Mouse (Mus musculus) heart, adult 2 months (tissue): Measurements from ENCODE around the gene Gstm6.

Experiments
- CTCF ChIP-seq: fragments of 200-600 bp; IDR thresholded peaks from 2 replicates; pipeline ENCODE4 v1.8.1; 2022; ENCODE audit warnings: antibody characterized with exemption, mild to moderate bottlenecking, moderate library complexity
- POLR2A ChIP-seq: fragments of 200-500 bp; IDR thresholded peaks from 2 replicates; pipeline ENCODE4 v1.6.1; 2011; ENCODE audit warnings: mild to moderate bottlenecking, low read depth, low read length, control low read depth; ENCODE audit not compliant: insufficient read depth

GRCm38 (mm10) chr3:107895720-107896569, 47.6 kb downstream of the Gstm6 start, which contains the start of gene Gstm5:
- TF ChIP-seq CTCF (no peak), POLR2A (peak; percentile 83)
